Mouse (Mus musculus) CH12.LX (cell line): ENCODE data around the gene Vmn1r67. TPM values are rescaled to one million over a fixed set of nuclear protein-coding genes. Genes with fewer than 3 reads are reported as not detected.

Source experiments
- DNase-seq: peaks from one replicate; pipeline ENCODE4 v3.0.0-alpha.2; 2013; ENCODE audit errors: extremely low read depth
- H3K27ac ChIP-seq: 2 replicates; pipeline ENCODE4 v1.5.1; 2012; ENCODE audit warnings: low read depth, mild to moderate bottlenecking, control low read depth, moderate library complexity; ENCODE audit not compliant: insufficient read depth
- H3K27me3 ChIP-seq: replicated peaks from 2 replicates; pipeline ENCODE3; 2012; ENCODE audit warnings: inconsistent platforms
- H3K36me3 ChIP-seq, 2 experiments: replicated peaks in 1 of 2; 2 replicates each; pipeline versions ENCODE3 to v1.6.1; 2012; ENCODE audit warnings: inconsistent platforms in 1 of 2, low read length in 1 of 2, mild to moderate bottlenecking in 1 of 2, mixed read lengths in 1 of 2, moderate library complexity in 1 of 2; ENCODE audit not compliant: control insufficient read depth in 1 of 2, insufficient read depth in 1 of 2
- H3K4me1 ChIP-seq, 2 experiments: 2 replicates each; pipeline ENCODE4 v1.6.1; 2012; ENCODE audit warnings: inconsistent platforms in 1 of 2, moderate library complexity in 1 of 2; ENCODE audit not compliant: insufficient read depth in 2 of 2, control insufficient read depth in 1 of 2
- H3K4me2 ChIP-seq: 2 replicates; pipeline ENCODE4 v1.6.1; 2012; ENCODE audit warnings: low read depth, mild to moderate bottlenecking, control low read depth; ENCODE audit not compliant: poor library complexity, insufficient read depth, severe bottlenecking
- H3K4me3 ChIP-seq, 3 experiments: fragments of 150-350 bp in 1 of 3; sonication (generic) in 1 of 3; replicated peaks in 1 of 3; 2 replicates each; pipeline versions ENCODE3 to v1.5.1; 2011 to 2012; ENCODE audit warnings: low read depth in 2 of 3, low read length in 2 of 3, mild to moderate bottlenecking in 2 of 3, moderate library complexity in 2 of 3, control low read depth in 1 of 3, improper control_type of control experiment in 1 of 3, inconsistent platforms in 1 of 3, mixed read lengths in 1 of 3; ENCODE audit not compliant: poor library complexity in 1 of 3
- H3K79me2 ChIP-seq: replicated peaks from 2 replicates; pipeline ENCODE4 v1.6.1; 2012; ENCODE audit warnings: mild to moderate bottlenecking, moderate library complexity; ENCODE audit not compliant: control insufficient read depth, poor library complexity, insufficient read depth, severe bottlenecking; ENCODE audit errors: extremely low read depth
- H3K9ac ChIP-seq: 2 replicates; pipeline ENCODE4 v1.6.1; 2012; ENCODE audit warnings: low read depth, mild to moderate bottlenecking, control low read depth, moderate library complexity; ENCODE audit not compliant: insufficient read depth
- H3K9me3 ChIP-seq: replicated peaks from 2 replicates; pipeline ENCODE3; 2012; ENCODE audit warnings: low read length, inconsistent platforms, mixed read lengths
- JUN ChIP-seq: IDR thresholded peaks from 2 replicates; pipeline ENCODE4 v1.6.1; 2011; ENCODE audit warnings: low read depth, mild to moderate bottlenecking, low read length, improper control_type of control experiment, moderate library complexity; ENCODE audit not compliant: insufficient read depth
- dilution Hi-C: fragments of 300-500 bp; cut with MboI; formaldehyde crosslinking; loops from 2 replicates; pipeline ENCODE4 v1.14.3; 2020; ENCODE audit warnings: low sequenced_read_pairs; ENCODE audit not compliant: extremely low pct_unique_long_range_greater_than_20kb, extremely low pct_ligation_motif_present
- in situ Hi-C: fragments of 300-500 bp; cut with MboI; formaldehyde crosslinking; loops from 3 replicates; pipeline ENCODE4 v1.14.3; 2019; ENCODE audit warnings: low sequenced_read_pairs, low pct_ligation_motif_present, low pct_unique_long_range_greater_than_20kb, mixed read lengths
- polyA plus RNA-seq: library from polyadenylated mRNA; unstranded; fragments of >175 nt; gene quantifications from 2 replicates; pipeline ENCODE4 v1.2.1, GENCODE M21; 2012; ENCODE audit warnings: low read depth; ENCODE audit not compliant: insufficient read length
- total RNA-seq, 2 experiments: library from RNA; depleted of rRNA; stranded (reverse); fragments of 300-350 nt in 1 of 2; fragments of >200 nt in 1 of 2; gene quantifications; 2 replicates each; pipeline ENCODE4 v1.2.3; 2012 to 2014

Vmn1r67 gene
- total and polyA plus RNA-seq, 3 experiments, result not detected

GRCm38 (mm10) chr7:10495578-10495977, 52.4 kb downstream of the Vmn1r67 start:
- H3K79me2 ChIP-seq, result no peaks in the 10 kb centered on the region
- no peak overlapping the region for H3K9ac ChIP-seq
- no peak for DNase-seq
- dilution Hi-C loops, result no loop called here
- H3K4me2 ChIP-seq, result no peak overlapping the region
- H3K4me3 ChIP-seq, result no peak overlapping the region
- no peaks in the 10 kb centered on the region for H3K27me3 ChIP-seq
- TF ChIP-seq JUN, result no peak
- TF ChIP-seq, all 38 proteins: peak for 0
- Histone ChIP-seq H3K27ac (no peak overlapping the region), H3K4me1 (no peaks in the 10 kb centered on the region), H3K36me3 (no peaks in the 10 kb centered on the region), H3K9me3 (peaks cover 65% of the 10 kb centered on the region)
- in situ Hi-C loops, result no loop called here

Other genes with a start within 250 kb of the Vmn1r67 start
- not detected in 2 replicates for gene Vmn1r66, start 165.3 kb upstream of the Vmn1r67 start, total RNA-seq (2012; rRNA removed)
- gene Vmn1r66, start 165.3 kb upstream of the Vmn1r67 start, total RNA-seq (2014; rRNA removed), result not detected in 2 replicates
- gene Vmn1r66, start 165.3 kb upstream of the Vmn1r67 start, polyA plus RNA-seq, result not detected in 2 replicates
- not detected in 2 replicates for gene Zik1, start 52.1 kb downstream of the Vmn1r67 start, total RNA-seq (2012; rRNA removed)
- gene Zik1, start 52.1 kb downstream of the Vmn1r67 start, total RNA-seq (2014; rRNA removed), result not detected in 2 replicates
- not detected in 2 replicates for gene Zik1, start 52.1 kb downstream of the Vmn1r67 start, polyA plus RNA-seq
- gene Vmn1r68, start 115.2 kb downstream of the Vmn1r67 start, total RNA-seq (2012; rRNA removed), result not detected in 2 replicates
- gene Vmn1r68, start 115.2 kb downstream of the Vmn1r67 start, total RNA-seq (2014; rRNA removed), result not detected in 2 replicates
- gene Vmn1r68, start 115.2 kb downstream of the Vmn1r67 start, polyA plus RNA-seq, result not detected in 2 replicates
- not detected in 2 replicates for gene Vmn1r69, start 170.3 kb downstream of the Vmn1r67 start, total RNA-seq (2012; rRNA removed)
- gene Vmn1r69, start 170.3 kb downstream of the Vmn1r67 start, total RNA-seq (2014; rRNA removed), result not detected in 2 replicates
- not detected in 2 replicates for gene Vmn1r69, start 170.3 kb downstream of the Vmn1r67 start, polyA plus RNA-seq
- not detected in 2 replicates for gene Vmn1r70, start 188.2 kb downstream of the Vmn1r67 start, total RNA-seq (2012; rRNA removed)
- not detected in 2 replicates for gene Vmn1r70, start 188.2 kb downstream of the Vmn1r67 start, total RNA-seq (2014; rRNA removed)
- not detected in 2 replicates for gene Vmn1r70, start 188.2 kb downstream of the Vmn1r67 start, polyA plus RNA-seq
- not detected in 2 replicates for gene Nlrp4b, start 244.5 kb downstream of the Vmn1r67 start, total RNA-seq (2012; rRNA removed)
- not detected in 2 replicates for gene Nlrp4b, start 244.5 kb downstream of the Vmn1r67 start, total RNA-seq (2014; rRNA removed)
- gene Nlrp4b, start 244.5 kb downstream of the Vmn1r67 start, polyA plus RNA-seq, result not detected in 2 replicates